In the genomic region with DNA sequence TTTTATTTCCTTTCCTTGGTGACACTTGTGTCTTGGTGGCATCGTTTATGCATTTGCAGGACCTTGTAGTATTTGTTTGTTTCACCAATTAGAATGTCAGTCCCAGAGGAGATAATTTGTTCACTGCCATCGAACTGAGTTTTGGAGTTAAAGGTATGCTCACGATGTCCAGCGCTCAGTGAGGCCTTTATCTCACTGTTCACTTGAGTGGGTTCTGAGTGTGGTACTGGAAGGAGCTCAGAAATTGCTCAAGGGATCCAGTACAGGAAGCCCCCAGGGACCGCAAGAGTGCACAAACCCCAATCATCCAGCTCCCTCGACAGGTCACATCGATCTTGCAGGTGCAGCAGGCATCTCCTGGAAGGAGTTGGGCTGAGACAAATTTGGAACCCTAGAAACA, we compare ENCODE assay signal across 13 mouse cellular contexts. TPM values are rescaled to one million over a fixed set of nuclear protein-coding genes. Genes with fewer than 3 reads are reported as not detected.
DNase-seq lines count a peak whose midpoint lies in the region; ATAC-seq and TF ChIP-seq lines count a peak whose summit lies in the region.
"Had no signal": no experiment of that assay in that cellular context is flagged by ENCODE, and none has a peak within 500 bp of the region (broad histone marks: within the 10 kb centered on the region; RNA-seq: fewer than 3 reads in every experiment).

No protein-coding gene starts in this region.

- H3K27ac ChIP-seq in hindbrain, embryonic 15.5 days (replicated peaks), result no peak overlapping the region
- H3K27ac ChIP-seq in hindbrain, postnatal 0 days, result no peak overlapping the region
- no peak overlapping the region for H3K27ac ChIP-seq in neural tube, embryonic 13.5 days (replicated peaks)
- no peak overlapping the region for H3K27ac ChIP-seq in liver, embryonic 12.5 days
- H3K27ac ChIP-seq: heart, embryonic 13.5 days; lung, embryonic 15.5 days; midbrain, embryonic 12.5 days had no signal

- H3K9me3 ChIP-seq in hindbrain, embryonic 15.5 days, result no peaks in the 10 kb centered on the region
- H3K9me3 ChIP-seq in hindbrain, postnatal 0 days (ENCODE audit: low read length), result no peaks in the 10 kb centered on the region
- no peaks in the 10 kb centered on the region for H3K9me3 ChIP-seq in neural tube, embryonic 13.5 days
- H3K9me3 ChIP-seq in liver, embryonic 12.5 days (replicated peaks), result no peaks in the 10 kb centered on the region
- H3K9me3 ChIP-seq: heart, embryonic 13.5 days; lung, embryonic 15.5 days; midbrain, embryonic 12.5 days had no signal

- peak; percentile 49 for DNase-seq in cerebellum, adult 9-11 months
- no peak for DNase-seq in cerebellum, postnatal 36 days
- DNase-seq in hindbrain, postnatal 0 days (ENCODE audit: low spot score), result no peak
- DNase-seq in neural tube, embryonic 10.5 days (ENCODE audit: extremely low spot score, low spot score), result no peak
- DNase-seq: left cerebral cortex, postnatal 4 days; spleen, adult 18-20 months had no signal

- H3K27me3 ChIP-seq in hindbrain, embryonic 15.5 days, result peaks cover 8% of the 10 kb centered on the region
- no peaks in the 10 kb centered on the region for H3K27me3 ChIP-seq in hindbrain, postnatal 0 days (ENCODE audit: insufficient read depth, low read length)
- peaks cover 28% of the 10 kb centered on the region for H3K27me3 ChIP-seq in neural tube, embryonic 13.5 days
- peaks cover 99% of the 10 kb centered on the region for H3K27me3 ChIP-seq in liver, embryonic 12.5 days (replicated peaks)

- no peak for TF ChIP-seq CTCF in hindbrain, postnatal 0 days (IDR thresholded peaks at IDR 0.05; ENCODE audit: low read depth)

- peak overlapping the region; percentile 80 for H3K4me2 ChIP-seq in hindbrain, embryonic 15.5 days
- H3K4me2 ChIP-seq in hindbrain, postnatal 0 days (ENCODE audit: low read depth, low read length), result no peak overlapping the region
- peak overlapping the region; percentile 80; the same call in 1 of the 2 replicates for H3K4me2 ChIP-seq in neural tube, embryonic 13.5 days
- H3K4me2 ChIP-seq in liver, embryonic 12.5 days, result no peak overlapping the region

- H3K4me1 ChIP-seq in hindbrain, embryonic 15.5 days (replicated peaks), result peaks cover 19% of the 10 kb centered on the region
- H3K4me1 ChIP-seq in hindbrain, postnatal 0 days (ENCODE audit: insufficient read depth, low read length), result no peaks in the 10 kb centered on the region; the same call in 1 of the 2 replicates
- H3K4me1 ChIP-seq in neural tube, embryonic 13.5 days (replicated peaks), result peaks cover 25% of the 10 kb centered on the region
- H3K4me1 ChIP-seq in liver, embryonic 12.5 days, result peaks cover 30% of the 10 kb centered on the region

- ATAC-seq in hindbrain, embryonic 15.5 days (ENCODE audit: low FRiP score, low read depth), result no peak
- no peak for ATAC-seq in hindbrain, postnatal 0 days
- no peak for ATAC-seq in neural tube, embryonic 13.5 days (ENCODE audit: low read depth)
- no peak for ATAC-seq in liver, embryonic 12.5 days
- ATAC-seq: intestine, embryonic 16.5 days had no signal

- 85% methylated on average over 7 of the region's 7 CpGs for WGBS in hindbrain, embryonic 15.5 days
- WGBS in hindbrain, postnatal 0 days, result 82% methylated on average over 7 of the region's 7 CpGs
- WGBS in neural tube, embryonic 13.5 days, result 84% methylated on average over 7 of the region's 7 CpGs
- 71% methylated on average over 7 of the region's 7 CpGs for WGBS in liver, embryonic 12.5 days (ENCODE audit: insufficient replicate concordance)

- H3K9ac ChIP-seq in hindbrain, embryonic 15.5 days, result no peak overlapping the region
- no peak overlapping the region for H3K9ac ChIP-seq in hindbrain, postnatal 0 days (replicated peaks; ENCODE audit: low read length)
- no peak overlapping the region for H3K9ac ChIP-seq in neural tube, embryonic 13.5 days
- H3K9ac ChIP-seq in liver, embryonic 12.5 days, result no peak overlapping the region
- H3K9ac ChIP-seq: lung, embryonic 15.5 days had no signal

- H3K36me3 ChIP-seq in hindbrain, embryonic 15.5 days, result no peaks in the 10 kb centered on the region
- H3K36me3 ChIP-seq in hindbrain, postnatal 0 days (ENCODE audit: insufficient read depth, low read length), result no peaks in the 10 kb centered on the region
- no peaks in the 10 kb centered on the region for H3K36me3 ChIP-seq in neural tube, embryonic 13.5 days
- no peaks in the 10 kb centered on the region for H3K36me3 ChIP-seq in liver, embryonic 12.5 days
- H3K36me3 ChIP-seq: heart, embryonic 13.5 days; lung, embryonic 15.5 days; midbrain, embryonic 12.5 days had no signal

- no peak overlapping the region for H3K4me3 ChIP-seq in hindbrain, embryonic 15.5 days
- no peak overlapping the region for H3K4me3 ChIP-seq in hindbrain, postnatal 0 days (ENCODE audit: low read length)
- H3K4me3 ChIP-seq in neural tube, embryonic 13.5 days, result no peak overlapping the region
- no peak overlapping the region for H3K4me3 ChIP-seq in liver, embryonic 12.5 days

RNA-seq across cellular contexts. Expression of a gene that starts 3.4 kb away (rescaled TPM):
- 56.8 and 62.0 TPM in 2 replicates for polyA plus RNA-seq in hindbrain, embryonic 15.5 days (2015; fragmentation: Nextera tagmentation; extraction: Ambion mirVana)
- total RNA-seq in hindbrain, postnatal 0 days (2014; rRNA removed), result 393 and 469 TPM in 2 replicates
- polyA plus RNA-seq in hindbrain, postnatal 0 days (2015; fragmentation: Nextera tagmentation; extraction: Ambion mirVana), result 54.2 and 54.6 TPM in 2 replicates
- polyA plus RNA-seq in neural tube, embryonic 13.5 days (2015; fragmentation: Nextera tagmentation; extraction: Ambion mirVana), result 40.0 and 40.1 TPM in 2 replicates
- polyA plus RNA-seq in liver, embryonic 12.5 days (2016; fragmentation: Nextera tagmentation; extraction: Ambion mirVana), result 4.9 and 5.3 TPM in 2 replicates

RNA-seq across cellular contexts. Expression of a gene that starts 58.5 kb away (rescaled TPM):
- polyA plus RNA-seq in hindbrain, embryonic 15.5 days (2015; fragmentation: Nextera tagmentation; extraction: Ambion mirVana), result 1.1 TPM in 2 replicates
- 0.40 and 1.7 TPM in 2 replicates for total RNA-seq in hindbrain, postnatal 0 days (2014; rRNA removed)
- 0.43 and 0.56 TPM in 2 replicates for polyA plus RNA-seq in hindbrain, postnatal 0 days (2015; fragmentation: Nextera tagmentation; extraction: Ambion mirVana)
- polyA plus RNA-seq in neural tube, embryonic 13.5 days (2015; fragmentation: Nextera tagmentation; extraction: Ambion mirVana), result 0.62 and 0.77 TPM in 2 replicates
- polyA plus RNA-seq in liver, embryonic 12.5 days (2016; fragmentation: Nextera tagmentation; extraction: Ambion mirVana), result 0.15 and 0.16 TPM in 2 replicates

RNA-seq across cellular contexts. Expression of a gene that starts 58.8 kb away (rescaled TPM):
- polyA plus RNA-seq in hindbrain, embryonic 15.5 days (2015; fragmentation: Nextera tagmentation; extraction: Ambion mirVana), result 12.8 and 14.7 TPM in 2 replicates
- total RNA-seq in hindbrain, postnatal 0 days (2014; rRNA removed), result 4.7 and 5.6 TPM in 2 replicates
- polyA plus RNA-seq in hindbrain, postnatal 0 days (2015; fragmentation: Nextera tagmentation; extraction: Ambion mirVana), result 8.3 and 10.6 TPM in 2 replicates
- polyA plus RNA-seq in neural tube, embryonic 13.5 days (2015; fragmentation: Nextera tagmentation; extraction: Ambion mirVana), result 12.7 and 14.6 TPM in 2 replicates
- polyA plus RNA-seq in liver, embryonic 12.5 days (2016; fragmentation: Nextera tagmentation; extraction: Ambion mirVana), result 113 and 116 TPM in 2 replicates

Comparison
In these comparisons a context has a peak if more than half of its experiments do, and no peak if none do; other contexts are left out.
1. H3K4me2 ChIP-seq: peak in hindbrain, embryonic 15.5 days (single experiment) and neural tube, embryonic 13.5 days (single experiment); none in hindbrain, postnatal 0 days (single experiment) and liver, embryonic 12.5 days (single experiment).